Mouse (Mus musculus): ENCODE results near the gene Carnmt1. TPM values are rescaled to one million over a fixed set of nuclear protein-coding genes. Genes with fewer than 3 reads are reported as not detected.
"Not testable (repeated sequence)": the region's sequence is repeated elsewhere in the genome, so short reads cannot be mapped to it uniquely, and the experiment has no call there.

Carnmt1 gene
- polyA plus RNA-seq, 1 experiment from 2014 or later = 16.6 TPM

- Histone ChIP-seq H3K4me3 (replicated peaks; ENCODE audit: low read length) (peak overlapping the region; percentile 95), H3K4me2 (ENCODE audit: low read depth, low read length) (peak overlapping the region; percentile 57), H3K9ac (ENCODE audit: low read length) (peak overlapping the region; percentile 88), H3K4me1 (ENCODE audit: control insufficient read depth, insufficient read depth, low read length) (peaks cover 12% of the 10 kb centered on the region), H3K27ac (ENCODE audit: low read length) (peak overlapping the region; percentile 99)
- not testable (repeated sequence) for H3K9me3 ChIP-seq (replicated peaks; ENCODE audit: control insufficient read depth, low read length); H3K27me3 ChIP-seq (ENCODE audit: control insufficient read depth, insufficient read depth, low read length); H3K36me3 ChIP-seq (ENCODE audit: control insufficient read depth, insufficient read depth, low read length)
- under 1% methylated on average over 37 of the region's 46 CpGs for WGBS
- ATAC-seq (ENCODE audit: insufficient read depth, low FRiP score) = peak; percentile 44
Observed at GRCm38 (mm10) chr19:18713357-18713756, 42.8 kb downstream of the Carnmt1 start.

GRCm38 (mm10) chr19:18716374-18716773 lies 45.8 kb downstream of the Carnmt1 start:
- Histone ChIP-seq H3K9me3 (replicated peaks; ENCODE audit: control insufficient read depth, low read length) (no peaks in the 10 kb centered on the region), H3K4me3 (replicated peaks; ENCODE audit: low read length) (no peak overlapping the region), H3K4me2 (ENCODE audit: low read depth, low read length) (no peak overlapping the region), H3K36me3 (ENCODE audit: control insufficient read depth, insufficient read depth, low read length) (no peaks in the 10 kb centered on the region; the same call in 1 of the 2 replicates), H3K4me1 (ENCODE audit: control insufficient read depth, insufficient read depth, low read length) (peaks cover 12% of the 10 kb centered on the region), H3K9ac (ENCODE audit: low read length) (no peak overlapping the region), H3K27ac (ENCODE audit: low read length) (no peak overlapping the region), H3K27me3 (ENCODE audit: control insufficient read depth, insufficient read depth, low read length) (no peaks in the 10 kb centered on the region)
- WGBS = 16% methylated on average over 1 of the region's 1 CpGs
- ATAC-seq (ENCODE audit: insufficient read depth, low FRiP score) = no peak

GRCm38 (mm10) chr19:18720337-18720736 lies 49.8 kb downstream of the Carnmt1 start:
- Histone ChIP-seq H3K9me3 (replicated peaks; ENCODE audit: control insufficient read depth, low read length) (no peaks in the 10 kb centered on the region), H3K4me1 (ENCODE audit: control insufficient read depth, insufficient read depth, low read length) (no peaks in the 10 kb centered on the region), H3K27me3 (ENCODE audit: control insufficient read depth, insufficient read depth, low read length) (no peaks in the 10 kb centered on the region), H3K27ac (ENCODE audit: low read length) (no peak overlapping the region), H3K4me3 (replicated peaks; ENCODE audit: low read length) (no peak overlapping the region), H3K36me3 (ENCODE audit: control insufficient read depth, insufficient read depth, low read length) (no peaks in the 10 kb centered on the region; the same call in 1 of the 2 replicates), H3K4me2 (ENCODE audit: low read depth, low read length) (no peak overlapping the region), H3K9ac (ENCODE audit: low read length) (no peak overlapping the region)
- ATAC-seq (ENCODE audit: insufficient read depth, low FRiP score) = no peak
- 88% methylated on average over 3 of the region's 3 CpGs for WGBS

- no peaks in the 10 kb centered on the region for H3K27me3 ChIP-seq (ENCODE audit: control insufficient read depth, insufficient read depth, low read length)
- H3K4me3 ChIP-seq (replicated peaks; ENCODE audit: low read length) = no peak overlapping the region
- no peak for ATAC-seq (ENCODE audit: insufficient read depth, low FRiP score)
- no peaks in the 10 kb centered on the region for H3K36me3 ChIP-seq (ENCODE audit: control insufficient read depth, insufficient read depth, low read length)
- no peaks in the 10 kb centered on the region for H3K9me3 ChIP-seq (replicated peaks; ENCODE audit: control insufficient read depth, low read length)
- H3K27ac ChIP-seq (ENCODE audit: low read length) = no peak overlapping the region
- no peak overlapping the region for H3K4me2 ChIP-seq (ENCODE audit: low read depth, low read length)
- no peaks in the 10 kb centered on the region for H3K4me1 ChIP-seq (ENCODE audit: control insufficient read depth, insufficient read depth, low read length)
- H3K9ac ChIP-seq (ENCODE audit: low read length) = no peak overlapping the region
- WGBS = 91% methylated on average over 2 of the region's 2 CpGs
Observed at GRCm38 (mm10) chr19:18725186-18725585, 54.6 kb downstream of the Carnmt1 start.

GRCm38 (mm10) chr19:18730255-18730654 lies 59.7 kb downstream of the Carnmt1 start:
- Histone ChIP-seq H3K9me3 (replicated peaks; ENCODE audit: control insufficient read depth, low read length) (no peaks in the 10 kb centered on the region), H3K9ac (ENCODE audit: low read length) (no peak overlapping the region), H3K4me2 (ENCODE audit: low read depth, low read length) (no peak overlapping the region), H3K4me1 (ENCODE audit: control insufficient read depth, insufficient read depth, low read length) (no peaks in the 10 kb centered on the region), H3K4me3 (replicated peaks; ENCODE audit: low read length) (no peak overlapping the region), H3K36me3 (ENCODE audit: control insufficient read depth, insufficient read depth, low read length) (no peaks in the 10 kb centered on the region), H3K27me3 (ENCODE audit: control insufficient read depth, insufficient read depth, low read length) (no peaks in the 10 kb centered on the region), H3K27ac (ENCODE audit: low read length) (no peak overlapping the region)
- 51% methylated on average over 7 of the region's 7 CpGs for WGBS
- ATAC-seq (ENCODE audit: insufficient read depth, low FRiP score) = no peak

- H3K27me3 ChIP-seq (ENCODE audit: control insufficient read depth, insufficient read depth, low read length) = no peaks in the 10 kb centered on the region
- ATAC-seq (ENCODE audit: insufficient read depth, low FRiP score) = no peak
- no peak overlapping the region for H3K9ac ChIP-seq (ENCODE audit: low read length)
- H3K27ac ChIP-seq (ENCODE audit: low read length) = no peak overlapping the region
- no peak overlapping the region for H3K4me2 ChIP-seq (ENCODE audit: low read depth, low read length)
- H3K9me3 ChIP-seq (replicated peaks; ENCODE audit: control insufficient read depth, low read length) = no peaks in the 10 kb centered on the region
- no peaks in the 10 kb centered on the region for H3K36me3 ChIP-seq (ENCODE audit: control insufficient read depth, insufficient read depth, low read length)
- no peak overlapping the region for H3K4me3 ChIP-seq (replicated peaks; ENCODE audit: low read length)
- 25% methylated on average over 7 of the region's 7 CpGs for WGBS
- no peaks in the 10 kb centered on the region for H3K4me1 ChIP-seq (ENCODE audit: control insufficient read depth, insufficient read depth, low read length)
Observed at GRCm38 (mm10) chr19:18731077-18731476, 60.5 kb downstream of the Carnmt1 start.

- Histone ChIP-seq H3K27ac (ENCODE audit: low read length) (no peak overlapping the region), H3K4me2 (ENCODE audit: low read depth, low read length) (no peak overlapping the region), H3K9me3 (replicated peaks; ENCODE audit: control insufficient read depth, low read length) (no peaks in the 10 kb centered on the region), H3K4me1 (ENCODE audit: control insufficient read depth, insufficient read depth, low read length) (no peaks in the 10 kb centered on the region), H3K4me3 (replicated peaks; ENCODE audit: low read length) (no peak overlapping the region), H3K9ac (ENCODE audit: low read length) (no peak overlapping the region), H3K36me3 (ENCODE audit: control insufficient read depth, insufficient read depth, low read length) (no peaks in the 10 kb centered on the region), H3K27me3 (ENCODE audit: control insufficient read depth, insufficient read depth, low read length) (no peaks in the 10 kb centered on the region)
- no peak for ATAC-seq (ENCODE audit: insufficient read depth, low FRiP score)
- WGBS = 88% methylated on average over 4 of the region's 4 CpGs
Observed at GRCm38 (mm10) chr19:18735901-18736300, 65.3 kb downstream of the Carnmt1 start.

- no peak for ATAC-seq (ENCODE audit: insufficient read depth, low FRiP score)
- no peaks in the 10 kb centered on the region for H3K27me3 ChIP-seq (ENCODE audit: control insufficient read depth, insufficient read depth, low read length)
- no peak overlapping the region for H3K4me3 ChIP-seq (replicated peaks; ENCODE audit: low read length)
- H3K9me3 ChIP-seq (replicated peaks; ENCODE audit: control insufficient read depth, low read length) = no peaks in the 10 kb centered on the region
- H3K4me2 ChIP-seq (ENCODE audit: low read depth, low read length) = no peak overlapping the region
- H3K27ac ChIP-seq (ENCODE audit: low read length) = no peak overlapping the region
- no peaks in the 10 kb centered on the region for H3K4me1 ChIP-seq (ENCODE audit: control insufficient read depth, insufficient read depth, low read length)
- no peak overlapping the region for H3K9ac ChIP-seq (ENCODE audit: low read length)
- H3K36me3 ChIP-seq (ENCODE audit: control insufficient read depth, insufficient read depth, low read length) = no peaks in the 10 kb centered on the region
- WGBS = 69% methylated on average over 7 of the region's 7 CpGs
Observed at GRCm38 (mm10) chr19:18739146-18739545, 68.6 kb downstream of the Carnmt1 start.

GRCm38 (mm10) chr19:18743946-18744345 lies 73.4 kb downstream of the Carnmt1 start:
- 70% methylated on average over 5 of the region's 5 CpGs for WGBS
- no peak overlapping the region for H3K4me2 ChIP-seq (ENCODE audit: low read depth, low read length)
- no peak overlapping the region for H3K9ac ChIP-seq (ENCODE audit: low read length)
- H3K4me1 ChIP-seq (ENCODE audit: control insufficient read depth, insufficient read depth, low read length) = no peaks in the 10 kb centered on the region
- H3K27me3 ChIP-seq (ENCODE audit: control insufficient read depth, insufficient read depth, low read length) = no peaks in the 10 kb centered on the region
- H3K9me3 ChIP-seq (replicated peaks; ENCODE audit: control insufficient read depth, low read length) = no peaks in the 10 kb centered on the region
- no peak for ATAC-seq (ENCODE audit: insufficient read depth, low FRiP score)
- H3K4me3 ChIP-seq (replicated peaks; ENCODE audit: low read length) = no peak overlapping the region
- H3K27ac ChIP-seq (ENCODE audit: low read length) = no peak overlapping the region
- no peaks in the 10 kb centered on the region for H3K36me3 ChIP-seq (ENCODE audit: control insufficient read depth, insufficient read depth, low read length)
